Mouse (Mus musculus): ENCODE results near the gene Olfm2.
"Not testable (repeated sequence)": the region's sequence is repeated elsewhere in the genome, so short reads cannot be mapped to it uniquely, and the experiment has no call there.

Olfm2 gene

GRCm38 (mm10) chr9:20696107-20696712 is 49.9 kb downstream of the Olfm2 start:
- DNase-seq: no peak

- DNase-seq: no peak
Observed at GRCm38 (mm10) chr9:20694721-20695235, 51.4 kb downstream of the Olfm2 start.

- DNase-seq: no peak
Observed at GRCm38 (mm10) chr9:20692863-20693262, 53.3 kb downstream of the Olfm2 start.

- not testable (repeated sequence) for DNase-seq
Observed at GRCm38 (mm10) chr9:20690449-20690848, 55.7 kb downstream of the Olfm2 start.

GRCm38 (mm10) chr9:20689913-20690312 is 56.2 kb downstream of the Olfm2 start:
- DNase-seq: no peak

- DNase-seq: no peak
Observed at GRCm38 (mm10) chr9:20689403-20689802, 56.7 kb downstream of the Olfm2 start.

GRCm38 (mm10) chr9:20685081-20685861 is 60.9 kb downstream of the Olfm2 start:
- no peak for DNase-seq

GRCm38 (mm10) chr9:20682389-20682722 is 63.8 kb downstream of the Olfm2 start:
- no peak for DNase-seq

- no peak for DNase-seq
Observed at GRCm38 (mm10) chr9:20681546-20682388, 64.4 kb downstream of the Olfm2 start.

GRCm38 (mm10) chr9:20680378-20680958 is 65.7 kb downstream of the Olfm2 start:
- no peak for DNase-seq

- DNase-seq: no peak
Observed at GRCm38 (mm10) chr9:20677892-20678291, 68.3 kb downstream of the Olfm2 start.

GRCm38 (mm10) chr9:20672047-20672446 is 74.1 kb downstream of the Olfm2 start:
- DNase-seq: no peak

- no peak for DNase-seq
Observed at GRCm38 (mm10) chr9:20668065-20668464, 78.1 kb downstream of the Olfm2 start.

- DNase-seq: no peak
Observed at GRCm38 (mm10) chr9:20666510-20667034, 79.6 kb downstream of the Olfm2 start.

GRCm38 (mm10) chr9:20665925-20666324 is 80.2 kb downstream of the Olfm2 start:
- no peak for DNase-seq

GRCm38 (mm10) chr9:20664982-20665637 is 81.0 kb downstream of the Olfm2 start:
- DNase-seq: no peak

- no peak for DNase-seq
Observed at GRCm38 (mm10) chr9:20664366-20664765, 81.8 kb downstream of the Olfm2 start.

GRCm38 (mm10) chr9:20663956-20664355 is 82.2 kb downstream of the Olfm2 start:
- DNase-seq: no peak

- DNase-seq: no peak
Observed at GRCm38 (mm10) chr9:20662874-20663273, 83.3 kb downstream of the Olfm2 start.

GRCm38 (mm10) chr9:20662325-20662724 is 83.8 kb downstream of the Olfm2 start:
- DNase-seq: peak; percentile 63

- no peak for DNase-seq
Observed at GRCm38 (mm10) chr9:20657546-20657945, 88.6 kb downstream of the Olfm2 start.

- no peak for DNase-seq
Observed at GRCm38 (mm10) chr9:20653859-20654258, 92.3 kb downstream of the Olfm2 start.

Measured in lung, postnatal 36 days (tissue).